9 mouse cellular contexts compared by ENCODE assay signal in the genomic region with DNA sequence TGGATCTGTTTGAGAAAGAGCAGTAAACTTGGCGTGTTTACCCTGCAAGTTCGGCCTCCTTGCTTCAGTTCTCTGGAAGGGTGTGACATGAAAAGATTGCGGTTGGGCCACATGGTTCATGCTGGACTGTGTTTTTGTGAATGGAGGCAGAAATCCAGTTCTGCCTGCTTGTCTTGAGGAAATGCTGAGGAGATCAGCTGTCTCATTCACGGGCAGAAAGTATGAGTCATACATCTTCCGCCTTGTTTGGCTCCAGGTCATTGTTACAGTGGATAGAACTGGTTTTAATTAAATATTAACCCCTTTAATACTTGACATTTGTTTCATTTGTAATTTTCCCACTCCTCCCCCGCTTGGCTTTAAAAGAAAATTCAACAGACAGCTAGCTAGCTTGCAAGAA. TPM values are rescaled to one million over a fixed set of nuclear protein-coding genes. Genes with fewer than 3 reads are reported as not detected.
DNase-seq lines count a peak whose midpoint lies in the region; TF ChIP-seq lines count a peak whose summit lies in the region.
"Had no signal": no experiment of that assay in that cellular context is flagged by ENCODE, and none has a peak within 500 bp of the region (broad histone marks: within the 10 kb centered on the region; RNA-seq: fewer than 3 reads in every experiment).

No protein-coding gene starts in this region.

- TF ChIP-seq CTCF in layer of hippocampus, adult 2 months (conservative IDR thresholded peaks at IDR 0.05), result no peak
- TF ChIP-seq CTCF in CH12.LX (conservative IDR thresholded peaks at IDR 0.05 in 1 of 2, IDR thresholded peaks at IDR 0.05 in 1 of 2; ENCODE audit: low read depth in 2 of 2, low read length in 2 of 2), result no peak

- H3K9me3 ChIP-seq in CH12.LX (replicated peaks; ENCODE audit: low read length), result no peaks in the 10 kb centered on the region
- H3K9me3 ChIP-seq: liver, embryonic 13.5 days had no signal

- no peak for TF ChIP-seq RAD21 in CH12.LX (IDR thresholded peaks at IDR 0.05; ENCODE audit: low read depth, low read length)

- H3K27ac ChIP-seq in layer of hippocampus, adult 2 months, result peak overlapping the region; percentile 60
- H3K27ac ChIP-seq in CH12.LX (ENCODE audit: insufficient read depth, low read depth), result no peak overlapping the region
- peak overlapping the region; percentile 52 for H3K27ac ChIP-seq in macrophage
- H3K27ac ChIP-seq: liver, embryonic 13.5 days had no signal

- H3K4me1 ChIP-seq in CH12.LX (ENCODE audit: control insufficient read depth in 1 of 2, insufficient read depth in 2 of 2), result peaks cover 2 to 12% of the 10 kb centered on the region in 2 experiments
- H3K4me1 ChIP-seq: liver, embryonic 13.5 days had no signal

- H3K9ac ChIP-seq in CH12.LX (ENCODE audit: insufficient read depth, low read depth), result no peak overlapping the region
- H3K9ac ChIP-seq: liver, embryonic 13.5 days had no signal

- H3K4me3 ChIP-seq in layer of hippocampus, adult 2 months, result peak overlapping the region; percentile 20; the same call in 1 of the 2 replicates
- H3K4me3 ChIP-seq in CH12.LX (replicated peaks in 1 of 3; ENCODE audit: low read depth in 2 of 3, low read length in 2 of 3, poor library complexity in 1 of 3) (no peak overlapping the region), macrophage (ENCODE audit: inconsistent target) (no peak overlapping the region)
- H3K4me3 ChIP-seq: liver, embryonic 13.5 days had no signal

- DNase-seq in layer of hippocampus, adult 2 months (ENCODE audit: low spot score in 2 of 2), result peak in 1 of 2 experiments; percentile 42
- no peak for DNase-seq in layer of hippocampus, postnatal 25 days (ENCODE audit: extremely low spot score in 1 of 2, low spot score in 1 of 2)
- no peak for DNase-seq in CH12.LX (ENCODE audit: extremely low read depth)
- DNase-seq in cerebellum, postnatal 36 days, result peak; percentile 33 to 62
- peak; percentile 83 for DNase-seq in heart, adult 9 months (ENCODE audit: low spot score in 2 of 2)
- DNase-seq in kidney, adult 9 months, result peak; percentile 83
- no peak for DNase-seq in left cerebral cortex, adult 18-20 months (ENCODE audit: low spot score in 2 of 2)
- DNase-seq: liver, embryonic 13.5 days had no signal

- TF ChIP-seq POLR2A in CH12.LX (IDR thresholded peaks at IDR 0.05; ENCODE audit: low read depth, low read length), result no peak

- 44% methylated on average over 6 of the region's 6 CpGs for whole genome bisulfite sequencing in macrophage (ENCODE audit: missing documents)

- no peaks in the 10 kb centered on the region for H3K36me3 ChIP-seq in CH12.LX (replicated peaks in 1 of 2; ENCODE audit: control insufficient read depth in 1 of 2, insufficient read depth in 1 of 2, low read length in 1 of 2)
- no peaks in the 10 kb centered on the region for H3K36me3 ChIP-seq in macrophage (ENCODE audit: inconsistent target)
- H3K36me3 ChIP-seq: liver, embryonic 13.5 days had no signal

- H3K4me2 ChIP-seq in CH12.LX (ENCODE audit: insufficient read depth, low read depth, poor library complexity, severe bottlenecking), result 0 out of 2 replicates have a peak overlapping the region, but pooled peaks have one; percentile 50
- H3K4me2 ChIP-seq: liver, embryonic 13.5 days had no signal

- in situ Hi-C loops in CH12.LX (cut with MboI; ENCODE audit: low pct_ligation_motif_present, low pct_unique_long_range_greater_than_20kb, low sequenced_read_pairs), result no loop called here

- H3K79me2 ChIP-seq in CH12.LX (replicated peaks; ENCODE audit: control insufficient read depth, extremely low read depth, insufficient read depth, poor library complexity, severe bottlenecking) (peaks cover 3% of the 10 kb centered on the region; the same call in 1 of the 2 replicates), macrophage (ENCODE audit: inconsistent target) (no peaks in the 10 kb centered on the region)

- dilution Hi-C loops in CH12.LX (cut with MboI; ENCODE audit: extremely low pct_ligation_motif_present, extremely low pct_unique_long_range_greater_than_20kb, low sequenced_read_pairs), result no loop called here

- no peaks in the 10 kb centered on the region for H3K27me3 ChIP-seq in CH12.LX (replicated peaks)
- H3K27me3 ChIP-seq: liver, embryonic 13.5 days had no signal

- TF ChIP-seq EP300 in CH12.LX (IDR thresholded peaks at IDR 0.05; ENCODE audit: low read length), result no peak

TF ChIP-seq in CH12.LX, 34 proteins besides CTCF, POLR2A, EP300 and RAD21:
- TF ChIP-seq BHLHE40 (IDR thresholded peaks at IDR 0.05; ENCODE audit: low read depth, low read length) (peak; percentile 65), JUND (conservative IDR thresholded peaks at IDR 0.05; ENCODE audit: low read depth, low read length) (peak; percentile 47; the same call in 1 of the 2 replicates), ETS1 (conservative IDR thresholded peaks at IDR 0.05; ENCODE audit: low read depth, low read length) (peak; percentile 65; the same call in 1 of the 2 replicates), IRF4 (IDR thresholded peaks at IDR 0.05; ENCODE audit: low read depth, low read length) (no peak), HCFC1 (IDR thresholded peaks at IDR 0.05; ENCODE audit: low read depth, low read length) (no peak), JUN (IDR thresholded peaks at IDR 0.05; ENCODE audit: insufficient read depth, low read depth, low read length) (peak; percentile 35; the same call in 1 of the 2 replicates)
TF ChIP-seq in CH12.LX: peak in this region for 4.

RNA-seq across cellular contexts. Expression of gene Etv1, which starts 9.4 kb away (rescaled TPM):
- total RNA-seq in layer of hippocampus, adult 2 months (2021), result 10 to 100 TPM; 79.8 to 84.4 TPM
- total RNA-seq in layer of hippocampus, postnatal 25 days (2021), result 10 to 100 TPM; 82.8 to 96.0 TPM
- total RNA-seq in CH12.LX (2012; rRNA removed), result 1.3 and 3.4 TPM in 2 replicates
- total RNA-seq in CH12.LX (2014; rRNA removed), result 3.4 and 4.4 TPM in 2 replicates
- polyA plus RNA-seq in CH12.LX (2012; ENCODE audit: insufficient read length, low read depth), result 4.0 and 5.4 TPM in 2 replicates
- total RNA-seq in macrophage (2018; cell fraction: chromatin; rRNA removed), result 1 to 10 TPM in 23 of 26 experiments, under 1 TPM in 3; 0.67 to 7.7 (median 3.4) TPM
- total RNA-seq in macrophage (2018; cell fraction: cytosol; rRNA removed), result 1 to 10 TPM; 1.7 to 3.7 (median 2.4) TPM
- total RNA-seq in macrophage (2018; cell fraction: nucleus; rRNA removed), result 10 to 100 TPM in 1 of 26 experiments, 1 to 10 TPM in 25; 1.4 to 19.1 (median 2.7) TPM
- polyA plus RNA-seq in macrophage (2018), result 1.4 to 10.0 TPM (median 2.3 TPM) in 3 replicates
- total RNA-seq in left cerebral cortex, adult 18-20 months (2021), result 10 to 100 TPM; 60.7 to 61.6 TPM

Comparison
In these comparisons a context has a peak if more than half of its experiments do, and no peak if none do; other contexts are left out.
1. DNase-seq: peak in cerebellum, postnatal 36 days (2 of 2), heart, adult 9 months (2 of 2) and kidney, adult 9 months (single experiment); none in layer of hippocampus, postnatal 25 days (0 of 2), CH12.LX (single experiment) and left cerebral cortex, adult 18-20 months (0 of 2).
2. RNA of gene Etv1, which starts 9.4 kb away (total RNA-seq): 82.8 to 96.0 TPM in layer of hippocampus, postnatal 25 days, 79.8 to 84.4 TPM in layer of hippocampus, adult 2 months and 60.7 to 61.6 TPM in left cerebral cortex, adult 18-20 months; 1.3 to 4.4 TPM in CH12.LX; every median in the first group is over 10 times any median in the second.